Mouse (Mus musculus): ENCODE data around the gene Il3ra.

Il3ra gene

DNA sequence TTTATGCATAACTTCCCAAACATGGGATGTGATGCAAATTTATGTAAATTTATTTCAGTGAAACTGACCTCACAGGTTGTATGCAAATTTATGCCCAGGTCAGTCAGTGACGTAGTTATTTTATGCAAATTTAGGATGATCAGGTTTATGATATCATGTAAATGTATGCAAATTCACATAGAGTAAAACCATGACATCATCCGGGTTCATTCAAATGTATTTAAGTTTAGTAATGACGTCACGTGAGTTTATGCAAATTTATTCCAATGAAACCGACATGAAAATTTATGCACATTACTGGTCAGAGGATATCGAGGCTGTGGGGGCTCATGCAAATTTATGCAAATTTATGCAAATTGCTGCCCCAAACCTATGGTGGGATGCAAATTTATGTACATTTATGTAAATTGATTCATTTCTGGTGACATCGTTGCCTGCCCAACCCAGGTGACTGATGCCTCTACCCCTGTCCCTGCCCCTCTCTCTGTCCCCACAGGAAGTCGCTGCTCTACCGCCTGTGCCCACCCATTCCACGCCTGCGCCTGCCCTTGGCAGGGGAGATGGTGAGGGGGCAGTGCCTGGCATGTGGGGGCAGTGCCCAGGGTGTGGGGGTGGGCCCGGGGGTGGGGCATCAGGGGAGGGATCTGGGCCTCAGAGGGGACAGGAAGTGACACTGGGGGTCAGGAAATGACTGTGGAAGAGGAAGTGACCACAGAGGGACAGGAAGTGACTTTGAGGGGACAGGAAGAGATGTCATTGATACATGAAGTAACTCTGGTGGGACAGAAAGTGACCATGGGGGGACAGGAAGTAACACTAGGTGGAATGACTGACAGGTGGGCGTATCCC, 8.7 kb downstream of the Il3ra start:
- no peak for DNase-seq (ENCODE audit: low spot score)

DNA sequence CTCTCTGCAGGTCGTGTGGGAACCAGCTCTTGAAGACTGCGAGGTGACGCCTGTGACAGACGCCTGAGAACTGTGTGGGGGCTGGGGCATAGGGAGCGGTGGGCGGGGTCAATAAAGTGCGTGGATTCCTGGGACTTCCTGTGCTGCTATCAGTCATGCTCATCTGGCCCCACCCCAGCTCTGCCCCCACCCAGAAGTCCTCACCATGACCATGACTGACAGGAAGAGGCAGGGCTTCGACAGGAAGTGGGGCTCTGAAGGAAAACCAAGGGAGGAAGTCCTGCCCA, 9.2 kb downstream of the Il3ra start:
- DNase-seq (ENCODE audit: low spot score): no peak

DNA sequence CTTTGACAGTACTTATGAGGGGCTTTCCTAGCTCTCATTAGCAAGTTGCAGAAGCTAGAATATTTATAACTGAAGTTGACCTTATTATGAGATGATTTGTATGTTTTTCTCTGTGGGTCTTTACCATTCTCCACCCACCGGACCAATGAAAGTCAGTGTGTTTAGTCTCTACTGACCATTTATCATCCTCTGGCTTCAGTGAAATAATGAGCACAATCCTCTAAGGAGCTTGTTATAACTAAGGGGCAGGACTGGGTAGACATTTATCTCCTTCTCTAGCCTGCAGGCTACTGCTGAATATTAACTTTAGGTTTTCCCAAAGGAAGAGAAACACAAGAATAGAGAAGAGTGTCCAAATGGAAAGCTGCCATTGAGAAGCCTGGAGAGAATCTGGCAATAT, 49.5 kb downstream of the Il3ra start:
- DNase-seq (ENCODE audit: low spot score): no peak

DNA sequence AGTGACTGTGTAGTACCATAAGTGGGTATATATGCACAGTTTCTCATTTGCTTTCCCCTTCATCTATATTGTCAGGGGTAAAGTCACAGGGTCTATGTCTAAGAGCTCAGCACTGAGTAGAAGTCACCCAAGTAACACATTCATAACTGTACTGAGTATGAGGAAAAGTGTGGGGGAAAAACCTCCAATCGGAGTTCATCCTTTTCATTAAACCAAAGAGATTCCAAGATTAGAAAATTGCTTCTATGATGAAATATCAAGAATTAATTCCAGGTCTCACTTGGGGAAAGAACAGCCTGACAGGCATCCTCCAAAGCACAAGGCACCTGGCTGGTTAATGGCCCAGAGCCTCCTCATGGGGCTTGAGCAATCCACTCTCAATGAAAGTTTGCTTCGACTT, 54.9 kb downstream of the Il3ra start, which contains the start of gene Olfr721-ps1:
Gene Olfr721-ps1 (plus strand): TSS at position 301 of the 400 bp plus-strand sequence.
- no peak for DNase-seq (ENCODE audit: low spot score)
